Mouse (Mus musculus): ENCODE results near the gene Pip. TPM values are rescaled to one million over a fixed set of nuclear protein-coding genes. Genes with fewer than 3 reads are reported as not detected.

The Pip gene
- not detected for polyA plus RNA-seq (2017; shearing (Covaris generic))

DNA sequence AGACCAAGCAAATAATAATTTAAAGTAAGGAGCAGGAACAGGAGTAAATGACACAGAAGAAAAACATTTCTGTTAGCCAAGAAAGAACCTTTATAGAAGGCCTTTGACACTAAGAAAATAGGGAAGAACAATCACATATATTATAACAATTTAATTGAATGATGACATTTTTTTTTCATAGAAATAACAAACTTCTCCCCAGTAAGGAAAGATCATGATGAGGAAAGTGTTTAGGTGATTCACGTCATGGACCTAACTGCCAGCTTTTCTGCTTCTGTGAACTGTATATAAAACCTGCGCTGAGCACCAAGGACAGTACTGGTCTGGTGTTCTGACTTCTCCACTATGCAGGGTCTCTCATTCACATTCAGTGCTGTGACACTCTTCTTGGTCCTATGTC lies at the start of gene Pip:
TSS of gene Pip (plus strand) at position 301 of the 400 bp plus-strand sequence.

DNA sequence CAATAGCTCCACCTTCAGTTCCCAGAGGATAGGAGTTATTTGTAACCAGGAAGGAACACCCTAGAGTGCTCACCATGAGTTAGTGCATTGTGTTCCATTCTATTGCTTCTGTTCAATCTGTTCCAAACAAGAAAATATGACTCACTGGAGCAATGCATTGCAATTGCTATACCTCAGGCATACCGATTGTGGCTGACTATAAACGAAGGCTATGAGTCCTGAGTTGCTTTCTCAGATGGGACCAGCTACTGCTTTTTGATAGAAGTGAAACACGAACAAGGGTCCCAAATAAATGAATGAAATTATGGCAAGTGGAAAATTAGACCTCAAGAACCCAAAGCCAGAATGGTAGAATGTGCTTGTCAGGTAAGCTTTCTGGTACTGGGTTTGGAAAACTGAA lies 5.4 kb downstream of the Pip start, which contains the start of gene Sval2:
TSS of gene Sval2 (plus strand) at position 301 of the 400 bp plus-strand sequence.

Other genes with a start within 250 kb of the Pip start
- gene Ephb6, start 242.1 kb upstream of the Pip start, polyA plus RNA-seq (2017; shearing (Covaris generic)) = 10 to 100 TPM; 25.5 to 32.7 TPM
- gene Trpv6, start 211.1 kb upstream of the Pip start, polyA plus RNA-seq (2017; shearing (Covaris generic)) = under 1 TPM; 0.21 to 0.35 TPM
- gene Trpv5, start 166.8 kb upstream of the Pip start, polyA plus RNA-seq (2017; shearing (Covaris generic)) = under 1 TPM in 1 of 2 experiments, not detected in 1; 0.12 TPM
- not detected for gene Llcfc1, start 163.1 kb upstream of the Pip start, polyA plus RNA-seq (2017; shearing (Covaris generic))
- gene Kel, start 143.2 kb upstream of the Pip start, polyA plus RNA-seq (2017; shearing (Covaris generic)) = under 1 TPM; 0.25 to 0.52 TPM
- not detected for gene Olfr459, start 72.4 kb upstream of the Pip start, polyA plus RNA-seq (2017; shearing (Covaris generic))
- gene Sval2, start 5.5 kb downstream of the Pip start, polyA plus RNA-seq (2017; shearing (Covaris generic)) = not detected
- gene Sval1, start 104.1 kb downstream of the Pip start, polyA plus RNA-seq (2017; shearing (Covaris generic)) = not detected
- gene Sval3, start 120.6 kb downstream of the Pip start, polyA plus RNA-seq (2017; shearing (Covaris generic)) = not detected
- gene Sva, start 190.9 kb downstream of the Pip start, polyA plus RNA-seq (2017; shearing (Covaris generic)) = not detected

All from activated CD4-positive, CD25-positive, alpha-beta regulatory T cell (primary cell).